In genomic region chr16:92340612-92341511, GRCm38 (mm10) we compare ENCODE assay signal across 8 mouse cellular contexts. TPM values are rescaled to one million over a fixed set of nuclear protein-coding genes. Genes with fewer than 3 reads are reported as not detected.
DNase-seq lines count a peak whose midpoint lies in the region; ATAC-seq lines count a peak whose summit lies in the region.

No protein-coding gene starts in this region.

- no peak overlapping the region for H3K27ac ChIP-seq in limb, embryonic 12.5 days
- H3K27ac ChIP-seq in midbrain, embryonic 14.5 days (replicated peaks; ENCODE audit: low read depth, low read length), result 0 out of 2 replicates have a peak overlapping the region, but pooled peaks have one; percentile 41

- H3K36me3 ChIP-seq in limb, embryonic 12.5 days, result no peaks in the 10 kb centered on the region
- H3K36me3 ChIP-seq in midbrain, embryonic 14.5 days (ENCODE audit: control insufficient read depth, insufficient read depth, low read length), result no peaks in the 10 kb centered on the region

- peak overlapping the region; percentile 42 for H3K4me2 ChIP-seq in limb, embryonic 12.5 days
- peak overlapping the region; percentile 52 for H3K4me2 ChIP-seq in midbrain, embryonic 14.5 days (ENCODE audit: low read length)

- WGBS in limb, embryonic 12.5 days, result 29% methylated on average over 27 of the region's 27 CpGs
- 28% methylated on average over 27 of the region's 27 CpGs for WGBS in midbrain, embryonic 14.5 days

- no peak overlapping the region; the same call in 1 of the 2 replicates for H3K9ac ChIP-seq in limb, embryonic 12.5 days (replicated peaks)
- peak overlapping the region; percentile 42; the same call in 1 of the 2 replicates for H3K9ac ChIP-seq in midbrain, embryonic 14.5 days (replicated peaks; ENCODE audit: low read length)

- H3K4me3 ChIP-seq in limb, embryonic 12.5 days (replicated peaks), result no peak overlapping the region
- peak overlapping the region; percentile 28 for H3K4me3 ChIP-seq in midbrain, embryonic 14.5 days (replicated peaks; ENCODE audit: low read depth, low read length)

- peak; percentile 45; the same call in 1 of the 2 replicates for ATAC-seq in limb, embryonic 12.5 days (ENCODE audit: insufficient number of reproducible peaks, insufficient read depth, low FRiP score, low TSS enrichment, low read depth)
- ATAC-seq in midbrain, embryonic 14.5 days (ENCODE audit: low FRiP score, low TSS enrichment), result peak; percentile 71

- no peaks in the 10 kb centered on the region for H3K9me3 ChIP-seq in limb, embryonic 12.5 days
- H3K9me3 ChIP-seq in midbrain, embryonic 14.5 days (ENCODE audit: control insufficient read depth, low read length), result no peaks in the 10 kb centered on the region

- no peaks in the 10 kb centered on the region; the same call in 1 of the 2 replicates for H3K27me3 ChIP-seq in limb, embryonic 12.5 days
- H3K27me3 ChIP-seq in midbrain, embryonic 14.5 days (ENCODE audit: control insufficient read depth, insufficient read depth, low read length), result no peaks in the 10 kb centered on the region

- DNase-seq in gastrocnemius, adult 18-20 months (ENCODE audit: low spot score), result peak; percentile 59
- DNase-seq in gastrocnemius, postnatal 25 days, result no peak
- peak; percentile 86 for DNase-seq in embryo, embryonic 10 days (ENCODE audit: low spot score)
- peak; percentile 32 to 43 for DNase-seq in gastrocnemius, postnatal 36 days
- peak; percentile 43 for DNase-seq in kidney, adult 11 months
- DNase-seq in midbrain, embryonic 14.5 days, result peak; percentile 93
- DNase-seq in spleen, adult 12 weeks (ENCODE audit: low spot score), result peak; percentile 27

- peaks cover 8% of the 10 kb centered on the region; the same call in 1 of the 2 replicates for H3K4me1 ChIP-seq in limb, embryonic 12.5 days (replicated peaks)
- peaks cover 6% of the 10 kb centered on the region; the same call in 1 of the 2 replicates for H3K4me1 ChIP-seq in midbrain, embryonic 14.5 days (ENCODE audit: control insufficient read depth, insufficient read depth, low read length)

- intact Hi-C loops in gastrocnemius, postnatal 36 days (cut with DNase I), result loop anchor here (5.0 to 10.0 kb wide), 3 partner anchors 41 to 136 kb away; no protein-coding TSS in a partner anchor

RNA-seq across cellular contexts. Expression of gene Kcne1, which starts 18.4 kb away (rescaled TPM):
- not detected for total RNA-seq in gastrocnemius, adult 18-20 months (2021)
- total RNA-seq in gastrocnemius, postnatal 25 days (2021), result not detected
- total RNA-seq in gastrocnemius, postnatal 36 days (2021), result not detected
- polyA plus RNA-seq in limb, embryonic 12.5 days (2016; fragmentation: Nextera tagmentation; extraction: Ambion mirVana), result 0.13 TPM in 1 of 2 replicates, not detected in the other
- polyA plus RNA-seq in midbrain, embryonic 14.5 days (2014; fragmentation: Nextera tagmentation; extraction: Ambion mirVana), result 0.07 TPM in 1 of 2 replicates, not detected in the other

RNA-seq across cellular contexts. Expression of gene Fam243, which starts 19.6 kb away (rescaled TPM):
- total RNA-seq in gastrocnemius, adult 18-20 months (2021), result not detected
- not detected for total RNA-seq in gastrocnemius, postnatal 25 days (2021)
- total RNA-seq in gastrocnemius, postnatal 36 days (2021), result not detected
- not detected in 2 replicates for polyA plus RNA-seq in limb, embryonic 12.5 days (2016; fragmentation: Nextera tagmentation; extraction: Ambion mirVana)
- polyA plus RNA-seq in midbrain, embryonic 14.5 days (2014; fragmentation: Nextera tagmentation; extraction: Ambion mirVana), result not detected in 2 replicates

RNA-seq across cellular contexts. Expression of gene Smim11, which starts 39.8 kb away (rescaled TPM):
- 10 to 100 TPM; 72.4 to 76.2 TPM for total RNA-seq in gastrocnemius, adult 18-20 months (2021)
- total RNA-seq in gastrocnemius, postnatal 25 days (2021), result 10 to 100 TPM; 59.4 to 63.3 TPM
- 10 to 100 TPM; 52.2 to 67.4 TPM for total RNA-seq in gastrocnemius, postnatal 36 days (2021)
- 152 and 160 TPM in 2 replicates for polyA plus RNA-seq in limb, embryonic 12.5 days (2016; fragmentation: Nextera tagmentation; extraction: Ambion mirVana)
- polyA plus RNA-seq in midbrain, embryonic 14.5 days (2014; fragmentation: Nextera tagmentation; extraction: Ambion mirVana), result 71.6 and 75.9 TPM in 2 replicates

RNA-seq across cellular contexts. Expression of gene Kcne2, which starts 48.7 kb away (rescaled TPM):
- not detected for total RNA-seq in gastrocnemius, adult 18-20 months (2021)
- not detected for total RNA-seq in gastrocnemius, postnatal 25 days (2021)
- not detected for total RNA-seq in gastrocnemius, postnatal 36 days (2021)
- 0.17 and 0.20 TPM in 2 replicates for polyA plus RNA-seq in limb, embryonic 12.5 days (2016; fragmentation: Nextera tagmentation; extraction: Ambion mirVana)
- 0.53 and 3.0 TPM in 2 replicates for polyA plus RNA-seq in midbrain, embryonic 14.5 days (2014; fragmentation: Nextera tagmentation; extraction: Ambion mirVana)
